Mouse (Mus musculus): ENCODE measurements around the gene Slc45a2.

The Slc45a2 gene

GRCm38 (mm10) chr15:11003791-11004190 is 3.3 kb downstream of the Slc45a2 start:
- DNase-seq (ENCODE audit: extremely low read depth, low read depth, low spot score): no peak

- no peak for DNase-seq (ENCODE audit: extremely low read depth, low read depth, low spot score)
These were observed 4.1 kb downstream of the Slc45a2 start for GRCm38 (mm10) chr15:11004646-11005045.

GRCm38 (mm10) chr15:11008756-11009155 is 8.2 kb downstream of the Slc45a2 start:
- no peak for DNase-seq (ENCODE audit: extremely low read depth, low read depth, low spot score)

- no peak for DNase-seq (ENCODE audit: extremely low read depth, low read depth, low spot score)
These were observed 10.5 kb downstream of the Slc45a2 start for GRCm38 (mm10) chr15:11010976-11011548.

GRCm38 (mm10) chr15:11014931-11015330 is 14.4 kb downstream of the Slc45a2 start:
- DNase-seq (ENCODE audit: extremely low read depth, low read depth, low spot score): no peak

GRCm38 (mm10) chr15:11026801-11027561 is 26.5 kb downstream of the Slc45a2 start:
- no peak for DNase-seq (ENCODE audit: extremely low read depth, low read depth, low spot score)

- no peak for DNase-seq (ENCODE audit: extremely low read depth, low read depth, low spot score)
These were observed 29.7 kb downstream of the Slc45a2 start for GRCm38 (mm10) chr15:11030188-11030587.

GRCm38 (mm10) chr15:11035947-11036474 is 35.5 kb downstream of the Slc45a2 start:
- no peak for DNase-seq (ENCODE audit: extremely low read depth, low read depth, low spot score)

GRCm38 (mm10) chr15:11036535-11037375 is 36.2 kb downstream of the Slc45a2 start:
- DNase-seq (ENCODE audit: extremely low read depth, low read depth, low spot score): no peak

GRCm38 (mm10) chr15:11037376-11037695 is 36.8 kb downstream of the Slc45a2 start:
- no peak for DNase-seq (ENCODE audit: extremely low read depth, low read depth, low spot score)

- DNase-seq (ENCODE audit: extremely low read depth, low read depth, low spot score): no peak
These were observed 37.2 kb downstream of the Slc45a2 start, which contains the start of gene Rxfp3 for GRCm38 (mm10) chr15:11037711-11038110. Gene Rxfp3 (minus strand): TSS chr15:11037991.

GRCm38 (mm10) chr15:11038476-11038875 is 38.0 kb downstream of the Slc45a2 start:
- no peak for DNase-seq (ENCODE audit: extremely low read depth, low read depth, low spot score)

GRCm38 (mm10) chr15:11040067-11040466 is 39.5 kb downstream of the Slc45a2 start:
- DNase-seq (ENCODE audit: extremely low read depth, low read depth, low spot score): no peak

GRCm38 (mm10) chr15:11041229-11041628 is 40.7 kb downstream of the Slc45a2 start:
- no peak for DNase-seq (ENCODE audit: extremely low read depth, low read depth, low spot score)

GRCm38 (mm10) chr15:11042828-11043227 is 42.3 kb downstream of the Slc45a2 start:
- no peak for DNase-seq (ENCODE audit: extremely low read depth, low read depth, low spot score)

- no peak for DNase-seq (ENCODE audit: extremely low read depth, low read depth, low spot score)
These were observed 53.3 kb downstream of the Slc45a2 start for GRCm38 (mm10) chr15:11053678-11054439.

- no peak for DNase-seq (ENCODE audit: extremely low read depth, low read depth, low spot score)
These were observed 54.0 kb downstream of the Slc45a2 start for GRCm38 (mm10) chr15:11054440-11055080.

- DNase-seq (ENCODE audit: extremely low read depth, low read depth, low spot score): no peak
These were observed 62.4 kb downstream of the Slc45a2 start for GRCm38 (mm10) chr15:11062903-11063302.

- DNase-seq (ENCODE audit: extremely low read depth, low read depth, low spot score): no peak
These were observed 63.6 kb downstream of the Slc45a2 start for GRCm38 (mm10) chr15:11064160-11064557.
